Mouse (Mus musculus): ENCODE measurements around the gene Eif2b4.

The Eif2b4 gene

GRCm38 (mm10) chr5:31154152-31154553 lies 39.1 kb downstream of the Eif2b4 start, which contains the start of gene Mpv17:
Gene Mpv17 (minus strand): TSS chr5:31154251.
- peak; percentile 82 for DNase-seq (ENCODE audit: inconsistent ontology term)

- DNase-seq (ENCODE audit: inconsistent ontology term), result no peak
These were observed 39.6 kb downstream of the Eif2b4 start for GRCm38 (mm10) chr5:31153516-31154151.

DNA sequence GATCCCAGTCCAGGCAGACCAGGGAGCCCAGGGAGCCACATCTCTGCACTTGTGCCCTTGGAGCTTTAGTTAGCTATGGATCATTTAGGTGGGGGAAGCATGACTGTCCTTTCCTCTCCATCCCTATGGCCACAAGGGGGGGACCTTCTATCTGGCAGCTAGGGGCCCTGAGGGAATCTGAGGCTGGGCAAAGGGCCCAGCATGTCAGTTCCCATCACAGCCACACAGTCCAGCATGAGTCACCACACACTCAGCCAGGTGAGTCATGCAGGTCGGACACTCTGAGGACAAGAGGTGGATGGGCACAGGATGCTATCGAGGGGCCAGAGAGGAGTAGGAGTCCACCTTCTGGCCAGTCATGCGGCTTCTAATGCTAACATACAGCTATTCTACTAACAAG lies 41.5 kb downstream of the Eif2b4 start:
- peak; percentile 77 for DNase-seq (ENCODE audit: inconsistent ontology term)

- no peak for DNase-seq (ENCODE audit: inconsistent ontology term)
These were observed 43.4 kb downstream of the Eif2b4 start for GRCm38 (mm10) chr5:31149781-31150180.

DNA sequence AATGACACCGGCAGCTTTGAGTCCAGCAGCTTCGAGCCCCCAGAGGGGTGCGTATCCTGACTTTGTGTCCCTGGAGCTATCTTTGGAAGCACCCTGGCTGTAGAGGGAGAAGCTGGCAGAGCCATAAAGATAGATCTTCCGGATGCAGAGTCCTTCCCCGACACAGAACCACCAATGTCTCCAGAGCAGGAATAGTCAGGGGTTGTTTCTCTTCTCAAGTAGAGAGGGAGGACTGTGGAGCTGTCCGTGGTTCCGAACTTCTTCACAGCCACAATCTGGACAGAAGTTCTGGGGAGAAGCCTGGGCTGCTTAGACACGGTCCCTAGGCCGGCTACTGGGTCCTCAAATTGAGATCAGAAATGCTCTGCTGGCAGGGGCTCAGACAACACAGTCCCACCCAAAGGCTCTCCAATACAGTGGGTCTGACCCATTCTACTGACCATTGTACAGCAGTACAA lies 54.2 kb downstream of the Eif2b4 start:
- peak; percentile 56 for DNase-seq (ENCODE audit: inconsistent ontology term)

GRCm38 (mm10) chr5:31138241-31138967 lies 54.8 kb downstream of the Eif2b4 start, which contains the start of gene Ucn:
Gene Ucn (minus strand): TSS chr5:31138829.
- no peak for DNase-seq (ENCODE audit: inconsistent ontology term)

DNA sequence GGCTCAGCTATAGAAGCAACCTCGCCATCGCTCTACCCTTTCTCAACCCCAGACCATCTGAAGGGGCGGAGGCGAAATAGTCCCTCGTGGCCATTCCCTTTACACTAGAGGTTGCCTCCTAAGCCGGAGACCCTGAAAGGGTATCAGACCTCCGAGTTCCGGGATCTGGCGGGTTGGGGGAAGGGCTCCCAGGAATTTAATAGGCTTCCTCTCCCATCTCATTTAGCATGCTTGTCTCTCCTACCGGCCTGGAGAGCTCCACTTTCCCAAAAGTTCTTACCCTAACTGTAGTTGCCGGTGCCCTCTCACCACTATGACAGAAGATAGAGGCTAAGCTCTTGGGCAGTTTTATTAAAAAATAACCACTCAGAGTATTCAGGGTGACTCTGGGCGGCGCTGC lies 55.6 kb downstream of the Eif2b4 start:
- no peak for DNase-seq (ENCODE audit: inconsistent ontology term)
